Mouse (Mus musculus) megakaryocyte, adult 5-6 weeks (primary cell): ENCODE measurements around the gene Gan. TPM values are rescaled to one million over a fixed set of nuclear protein-coding genes. Genes with fewer than 3 reads are reported as not detected.
A peak's percentile ranks its signal among the peaks of the same experiment; 100 is the strongest.

Experiments
- ATAC-seq: 2 replicates; pipeline ENCODE4 v1.8.0; 2016; ENCODE audit warnings: mild to moderate bottlenecking, inconsistent platforms; ENCODE audit not compliant: poor library complexity, severe bottlenecking
- total RNA-seq, 2 experiments: library from RNA; stranded (forward) in 1 of 2; stranded (reverse) in 1 of 2; fragments of 153-499, 151-499 nt in 1 of 2; fragments of 221-1000, 200-1000 nt in 1 of 2; gene quantifications; 2 replicates each; pipeline versions ENCODE4 v1.2.3 to v1.2.4; 2015 to 2017

Gan gene
- total RNA-seq, 2 experiments from 2014 or later = 4.8 to 5.4 TPM

DNA sequence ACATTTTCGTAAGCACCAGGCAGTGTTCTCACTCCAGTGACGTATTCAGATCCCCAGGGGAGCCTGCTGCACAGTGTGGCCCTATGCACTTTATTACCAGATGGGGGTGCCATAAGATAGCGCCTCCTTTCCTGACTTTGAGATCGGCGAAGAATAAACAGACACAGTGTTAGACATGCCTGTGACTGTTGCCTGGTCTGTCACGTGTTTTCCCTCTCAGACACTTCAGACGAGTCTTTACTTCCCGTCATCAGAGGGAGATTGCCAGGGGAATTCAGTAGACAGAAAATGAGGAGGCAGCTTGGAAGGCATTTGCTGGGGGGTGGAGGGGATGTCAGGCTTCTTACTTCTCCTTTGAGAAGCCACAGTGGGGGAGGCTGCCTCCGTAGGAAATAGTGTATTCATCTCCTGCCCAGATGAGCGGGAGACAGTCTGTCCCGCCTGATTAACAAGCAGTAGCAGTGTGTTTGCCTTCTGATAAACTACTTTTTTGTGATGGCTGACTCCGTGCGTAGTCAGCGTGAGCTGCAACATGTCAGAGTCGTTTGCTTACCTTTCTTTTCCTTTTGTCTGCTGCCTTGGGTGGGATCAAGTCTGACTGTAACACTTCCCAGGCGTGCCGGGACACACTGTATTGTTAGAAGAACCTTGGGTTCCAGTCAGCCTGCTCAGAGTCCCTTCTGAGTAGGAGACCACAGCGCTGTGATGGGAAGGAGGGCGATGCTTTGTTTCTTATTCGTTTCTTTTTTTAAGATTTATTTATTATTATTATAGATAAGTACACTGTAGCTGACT, 40.4 kb downstream of the Gan start:
- peak; percentile 78 for ATAC-seq

DNA sequence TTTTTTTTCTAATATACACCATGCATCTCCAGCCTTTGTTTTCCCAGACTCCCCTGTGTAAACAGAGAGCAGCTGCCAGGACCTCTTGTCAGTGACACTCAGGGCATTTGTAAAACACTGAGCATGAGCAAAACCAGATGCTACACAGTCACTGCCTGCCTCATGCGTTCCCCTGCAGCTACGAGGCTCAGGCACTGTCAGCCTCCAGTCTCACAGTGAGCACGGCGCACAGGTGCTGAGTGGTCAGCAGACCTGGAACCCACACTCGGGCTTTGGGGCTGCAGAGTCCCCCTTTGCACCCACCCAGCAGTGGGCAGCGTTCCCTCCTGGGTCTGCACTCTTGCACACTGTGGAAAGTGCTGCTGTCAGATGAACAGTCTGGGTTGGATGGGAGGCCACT, 41.7 kb downstream of the Gan start:
- ATAC-seq = no peak

DNA sequence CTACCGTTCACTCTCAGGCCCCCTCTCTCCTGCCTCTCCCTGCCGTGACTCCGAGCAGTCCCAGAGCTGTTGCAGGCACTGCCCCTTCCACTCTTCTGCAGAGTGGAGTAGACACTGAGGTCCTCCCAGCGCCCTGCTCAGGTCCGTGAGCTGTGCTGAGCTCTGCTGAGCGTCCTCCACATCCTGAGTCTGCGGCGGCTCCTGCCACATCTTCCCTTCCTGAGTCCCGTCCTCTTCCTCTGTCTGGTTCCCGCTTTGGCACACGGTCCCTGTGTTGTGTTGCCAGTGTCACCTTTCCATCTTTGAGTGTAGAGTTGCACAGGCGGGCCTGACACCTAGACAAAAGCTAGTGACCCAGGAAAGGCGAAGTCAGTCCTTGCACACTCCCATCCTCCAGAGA, 42.4 kb downstream of the Gan start:
- no peak for ATAC-seq

DNA sequence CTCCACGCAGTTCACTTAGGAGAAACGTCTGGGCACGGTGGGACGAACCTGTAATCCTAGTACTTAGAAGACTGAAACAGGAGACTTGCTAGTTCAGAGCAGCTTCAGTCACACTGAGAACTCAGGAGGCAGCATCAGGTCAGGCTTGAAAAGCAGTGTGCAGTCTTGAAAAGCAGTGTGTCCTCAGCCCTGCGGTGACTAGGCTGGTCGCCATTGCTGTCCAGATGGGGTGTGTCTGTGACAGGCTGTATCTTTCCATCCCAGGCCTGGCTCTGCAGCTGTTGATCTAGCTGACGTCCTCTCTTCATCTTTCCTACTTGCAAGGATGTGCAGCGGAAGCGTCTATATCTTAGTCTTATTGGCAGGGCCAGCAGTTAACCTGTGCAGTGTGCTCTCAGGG, 42.9 kb downstream of the Gan start:
- ATAC-seq = no peak

DNA sequence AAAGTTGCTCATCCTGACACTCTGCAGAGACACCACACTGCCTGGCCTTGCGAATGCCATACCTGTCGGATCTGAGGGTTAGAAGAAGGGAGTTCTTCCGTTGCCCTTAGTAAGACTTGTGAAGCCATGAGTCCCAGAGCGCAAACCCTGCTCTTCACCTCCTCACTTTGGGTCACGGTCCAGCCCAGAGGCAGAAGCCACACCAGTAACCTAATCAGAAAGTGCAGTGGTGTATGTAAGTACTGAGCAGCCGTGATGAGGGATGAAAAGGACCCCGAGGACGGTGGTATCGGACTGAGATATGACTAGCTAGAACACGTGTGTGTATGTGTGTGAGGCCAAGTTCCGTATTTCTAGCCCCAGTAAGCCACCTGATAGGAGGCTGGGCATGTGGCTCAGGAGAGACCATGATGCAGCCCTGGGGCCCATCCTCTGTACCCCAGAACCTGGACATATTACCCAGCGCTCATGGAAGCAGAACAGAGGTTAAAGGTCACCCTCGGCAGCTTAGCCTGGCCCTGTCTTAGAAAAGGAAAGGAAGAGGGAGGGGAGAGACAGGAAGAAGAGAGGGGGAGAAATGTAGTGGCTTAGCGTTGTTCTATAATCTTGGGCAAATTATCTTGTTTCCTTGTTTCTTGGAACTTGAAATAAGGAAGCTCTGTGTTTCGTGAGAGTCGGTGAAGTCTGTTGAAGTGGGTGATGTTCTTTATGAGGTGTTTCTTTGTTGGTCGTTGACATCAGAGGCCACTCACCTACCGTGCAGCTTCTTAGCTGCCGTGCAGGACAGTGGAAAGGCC, 43.5 kb downstream of the Gan start:
- peak; percentile 55 for ATAC-seq

DNA sequence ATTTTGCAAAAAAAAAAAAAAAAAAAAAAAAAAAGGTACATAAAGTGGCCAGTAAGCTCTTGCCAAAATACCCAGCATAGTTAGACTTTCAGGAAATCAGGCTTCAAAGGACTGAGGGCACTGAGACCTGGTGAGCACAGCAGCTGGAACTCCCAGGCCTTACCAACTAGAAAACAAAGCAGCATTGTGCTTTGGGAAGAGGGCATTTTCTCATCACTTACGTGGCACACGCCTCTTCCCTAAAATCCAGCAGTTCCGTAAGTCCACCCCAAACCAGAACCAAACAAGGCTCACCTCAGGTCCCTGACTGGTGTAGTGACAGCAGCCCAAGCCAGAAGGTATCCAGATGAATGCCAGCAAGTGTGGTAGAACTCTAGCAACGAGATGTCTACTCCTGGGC, 45.1 kb downstream of the Gan start:
- ATAC-seq = no peak

DNA sequence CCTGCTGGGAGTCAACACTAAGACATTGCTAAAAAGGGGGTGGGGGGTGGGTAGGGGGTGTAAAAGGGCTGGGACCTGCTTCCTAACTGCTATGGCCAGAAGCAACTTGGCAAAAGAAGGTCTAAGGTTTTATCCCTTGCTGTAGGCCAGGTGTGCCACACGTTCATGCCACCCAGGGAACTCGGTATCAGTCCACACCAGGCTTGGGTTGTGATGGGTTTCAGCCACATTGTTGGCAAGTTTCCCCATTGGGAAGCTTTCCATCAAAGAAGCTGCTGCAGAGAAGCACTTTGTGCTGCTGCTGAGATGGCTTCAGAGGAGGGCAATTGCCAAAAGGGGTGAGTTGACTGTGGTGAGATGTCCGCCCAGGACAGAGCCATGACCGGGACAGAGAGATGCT, 47.9 kb downstream of the Gan start:
- ATAC-seq = no peak

DNA sequence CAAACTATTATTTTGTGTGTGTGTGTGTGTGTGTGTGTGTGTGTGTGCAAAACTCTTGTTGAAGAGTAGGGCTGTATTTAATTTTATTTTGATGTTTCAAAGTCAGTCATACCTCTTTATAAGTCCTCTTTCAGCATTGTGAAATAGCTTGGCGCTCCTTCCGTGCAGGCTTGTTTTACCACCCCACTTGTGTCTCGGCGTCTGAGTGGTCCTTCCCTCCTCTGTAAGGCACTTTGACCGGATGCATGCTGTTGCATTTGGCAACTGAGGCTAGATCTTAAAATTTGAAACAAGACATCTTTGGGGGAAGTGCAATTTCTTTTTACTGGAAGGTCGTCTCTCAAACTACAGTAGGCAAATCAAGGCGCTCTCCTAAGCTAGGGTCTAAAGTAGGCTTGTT, 48.7 kb downstream of the Gan start:
- ATAC-seq = no peak

DNA sequence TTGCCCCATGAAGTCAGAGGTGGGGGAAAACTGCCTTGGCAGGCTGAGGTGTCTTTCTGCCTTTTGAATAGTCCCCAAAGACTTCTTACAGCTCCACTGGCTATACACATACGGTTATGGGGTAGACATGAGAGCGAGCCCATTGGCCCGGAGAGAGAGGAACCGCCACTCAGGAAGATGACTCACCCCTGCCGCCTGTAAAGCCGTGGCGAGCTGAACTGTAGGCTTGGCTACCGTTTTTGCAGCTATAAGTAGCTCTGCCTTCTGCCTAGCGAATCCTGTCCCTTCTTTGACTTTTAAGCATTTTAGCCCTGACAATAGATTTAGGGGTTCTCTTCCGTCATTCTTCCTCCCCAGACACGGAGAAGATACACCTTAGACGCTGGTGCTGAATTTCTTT, 51.2 kb downstream of the Gan start:
- peak; percentile 96 for ATAC-seq

DNA sequence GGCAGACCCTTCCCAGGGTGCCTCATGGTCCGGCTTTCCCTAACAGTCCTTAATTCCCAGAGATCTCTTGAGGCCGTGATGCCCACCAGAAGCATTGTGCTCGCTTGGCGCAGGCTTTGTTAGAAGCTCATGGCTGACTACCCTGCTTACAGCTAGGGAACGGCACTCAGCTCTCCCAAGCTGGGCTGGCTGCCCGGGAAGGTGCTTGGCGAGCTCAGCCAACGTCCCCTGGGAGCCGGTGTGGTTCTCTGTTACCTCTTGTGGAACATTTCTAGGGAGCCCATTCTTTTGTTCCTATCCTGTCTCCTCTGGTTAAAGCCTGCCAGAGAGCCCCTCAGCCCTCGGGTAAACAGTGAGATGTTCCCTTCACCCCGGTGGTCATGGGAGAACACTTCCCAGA, 54.2 kb downstream of the Gan start:
- no peak for ATAC-seq

DNA sequence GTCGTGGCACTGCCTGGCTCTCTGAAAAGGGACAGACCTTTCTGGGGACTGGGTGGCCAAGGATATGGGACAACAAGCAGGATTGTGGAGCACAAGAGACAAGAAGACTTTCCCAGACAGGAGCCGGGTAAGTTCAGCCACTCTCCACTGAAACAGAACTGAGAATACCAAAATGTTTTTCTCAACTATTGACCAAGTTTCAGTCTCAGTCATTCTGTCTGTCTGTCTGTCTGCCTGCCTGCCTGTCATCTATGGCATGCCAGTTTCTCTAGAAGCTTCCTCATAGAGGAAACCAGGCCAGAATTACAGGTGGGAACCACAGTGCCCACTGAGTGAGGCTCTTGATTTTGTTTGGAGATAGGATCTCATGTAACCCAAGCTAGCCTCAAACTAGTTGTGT, 59.8 kb downstream of the Gan start:
- ATAC-seq = no peak

DNA sequence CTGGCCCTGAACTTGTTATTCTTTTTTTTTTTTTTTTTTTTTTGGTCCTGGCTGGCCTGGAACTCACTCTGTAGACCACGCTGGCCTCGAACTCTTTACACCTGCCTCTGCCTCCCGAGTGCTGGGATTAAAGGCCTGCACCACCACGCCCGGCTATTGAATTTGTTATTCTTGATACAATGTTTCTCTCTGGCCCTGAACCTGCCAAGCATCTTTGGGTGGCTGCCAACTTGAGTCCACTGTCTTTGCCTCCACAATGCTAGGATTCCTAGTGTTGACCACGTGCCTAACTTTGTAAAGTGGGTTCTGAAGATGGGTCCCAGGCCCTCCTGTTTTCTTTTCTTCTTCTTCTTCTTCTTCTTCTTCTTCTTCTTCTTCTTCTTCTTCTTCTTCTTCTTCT, 64.5 kb downstream of the Gan start:
- ATAC-seq = no peak

DNA sequence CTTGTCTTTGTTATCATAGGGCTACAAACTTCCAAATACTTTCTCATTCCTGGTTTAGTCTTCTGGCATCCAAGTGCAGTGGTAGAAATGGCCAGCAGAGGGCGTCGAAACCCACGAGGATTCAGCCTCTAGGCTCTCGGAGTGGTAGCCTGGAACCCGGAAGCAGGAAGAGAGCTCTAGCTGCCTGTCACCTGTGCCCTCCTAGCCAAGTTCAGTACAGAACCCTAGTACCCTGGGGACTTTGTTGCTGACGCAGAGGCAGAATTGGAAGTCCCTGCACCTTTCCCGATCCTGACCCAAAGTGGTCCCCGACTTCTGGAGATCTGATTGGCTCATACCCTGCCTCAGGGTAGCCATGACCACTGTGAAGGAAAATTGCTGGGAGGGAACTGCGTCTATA, 66.7 kb downstream of the Gan start:
- ATAC-seq = peak; percentile 99

DNA sequence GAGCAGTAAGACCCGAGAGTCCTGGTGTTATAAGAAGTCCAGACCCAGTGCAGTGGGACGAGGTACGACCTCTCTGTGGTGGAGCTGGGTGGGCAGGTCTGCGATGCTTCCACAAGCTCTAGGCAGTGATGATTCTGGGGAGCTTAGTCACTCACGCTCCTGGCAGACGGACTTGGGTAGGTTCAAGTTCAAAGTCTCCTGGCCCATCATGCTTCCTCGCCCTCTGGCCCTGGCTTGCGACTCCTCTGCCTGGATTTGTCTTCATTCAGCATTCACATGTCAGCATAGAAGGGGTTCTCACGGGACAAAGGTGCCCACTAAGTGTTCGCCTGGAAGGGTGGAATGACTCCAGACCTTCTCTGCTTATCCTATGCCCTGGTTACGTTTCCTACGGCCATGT, 68.4 kb downstream of the Gan start:
- ATAC-seq = no peak

DNA sequence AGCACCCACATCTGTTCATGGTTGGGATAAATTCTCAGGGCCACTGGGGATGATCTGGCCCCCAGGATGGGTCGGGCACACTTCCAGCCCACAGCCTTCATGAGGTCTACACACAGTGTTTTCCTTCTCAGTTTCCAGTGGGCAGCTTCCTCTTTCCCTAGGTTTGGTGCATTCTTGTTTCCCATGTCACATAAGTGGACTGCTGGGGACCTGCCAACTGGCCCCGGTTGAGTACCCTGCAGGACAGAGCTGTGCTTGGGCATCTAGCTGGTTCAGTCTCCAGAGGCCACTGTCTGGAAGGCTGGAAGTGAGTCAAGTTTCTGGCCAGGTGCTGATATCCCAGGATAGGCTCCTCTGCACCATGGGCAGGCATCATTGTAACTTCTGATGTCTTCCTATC, 69.4 kb downstream of the Gan start:
- ATAC-seq = 0 out of 2 replicates have a peak, but pooled peaks have one; percentile 43

DNA sequence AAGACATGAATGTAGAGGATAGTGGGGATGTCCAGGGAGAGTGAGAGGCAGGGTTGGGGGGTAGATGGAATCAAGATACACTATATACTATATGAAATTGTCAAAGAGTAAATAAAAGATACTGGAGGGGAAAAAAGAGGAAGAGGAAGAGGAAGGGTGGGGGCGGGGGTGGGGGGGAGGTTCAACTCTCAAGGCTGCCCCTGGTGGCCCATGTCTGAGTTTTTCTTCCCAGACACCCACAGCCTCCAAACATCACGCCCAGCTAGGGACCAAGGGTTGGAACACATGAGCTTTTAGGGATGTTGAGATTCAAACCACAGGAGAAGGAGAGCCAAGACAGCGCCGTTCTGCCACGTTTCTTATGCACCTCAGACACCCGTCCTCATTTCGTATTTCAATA, 75.3 kb downstream of the Gan start:
- ATAC-seq = peak; percentile 77

DNA sequence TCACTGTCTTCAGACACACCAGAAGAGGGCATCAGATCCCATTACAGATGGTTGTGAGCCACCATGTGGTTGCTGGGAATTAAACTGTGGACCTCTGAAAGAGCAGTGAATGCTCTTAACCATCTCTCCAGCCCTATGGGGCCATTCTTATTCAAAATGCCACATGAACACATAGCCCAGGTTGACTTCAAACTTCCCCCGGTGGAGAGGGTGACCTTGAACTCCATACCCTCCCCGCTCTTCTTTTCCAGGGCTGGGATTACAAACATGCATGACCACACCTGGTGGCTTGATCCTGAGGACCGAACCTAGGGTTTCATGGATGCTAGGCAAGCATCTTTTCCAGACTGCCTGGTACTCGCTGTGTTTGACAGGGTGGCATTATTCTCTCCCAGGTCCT, 78.6 kb downstream of the Gan start:
- ATAC-seq = no peak

DNA sequence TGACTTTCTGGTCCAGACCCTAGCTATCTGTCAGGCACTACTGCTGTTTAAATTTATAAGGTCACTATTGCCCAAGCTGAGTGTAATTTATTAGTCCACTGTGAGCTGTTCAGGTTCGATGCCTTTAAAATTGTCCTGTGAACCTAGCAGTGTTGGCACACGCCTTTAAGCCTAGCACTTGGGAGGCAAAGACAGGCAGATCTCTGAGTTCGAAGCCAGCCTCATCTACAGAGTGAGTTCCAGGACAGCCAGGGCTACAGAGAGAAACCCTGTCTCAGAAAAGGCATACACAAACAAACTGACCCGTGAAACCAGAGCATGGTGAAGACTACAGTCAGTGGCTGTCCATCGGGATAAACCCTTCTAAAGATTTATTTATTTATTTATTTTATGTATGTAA, 82.4 kb downstream of the Gan start:
- no peak for ATAC-seq

DNA sequence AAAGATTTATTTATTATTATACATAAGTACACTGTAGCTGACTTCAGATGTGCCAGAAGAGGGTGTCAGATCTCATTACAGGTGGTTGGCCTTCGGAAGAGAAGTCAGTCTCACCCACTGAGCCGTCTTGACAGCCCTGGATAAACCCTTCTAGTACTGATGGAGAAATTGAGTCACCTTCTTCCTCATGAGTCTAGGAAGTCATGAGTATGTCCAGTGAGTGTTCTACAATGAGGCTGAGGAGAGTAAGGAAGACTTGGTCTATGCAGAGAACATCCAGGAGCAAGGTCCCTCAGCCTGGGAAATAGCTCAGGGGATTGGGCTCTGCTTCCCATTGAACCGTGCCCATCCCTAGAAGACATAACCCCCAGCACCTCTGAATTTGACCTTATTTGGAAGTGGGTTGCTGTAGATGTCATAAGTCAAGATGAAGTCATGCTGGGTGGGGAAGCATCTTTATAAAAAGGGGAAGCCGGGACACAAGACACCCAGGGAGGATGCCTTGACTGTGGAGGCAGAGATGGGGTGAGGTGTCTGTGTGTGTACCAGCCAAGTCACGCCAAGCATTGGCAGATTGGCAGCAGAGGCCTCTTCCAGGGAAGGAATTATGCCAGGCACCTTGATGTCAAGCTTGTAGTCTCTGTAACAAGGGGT, 83.0 kb downstream of the Gan start:
- ATAC-seq = peak; percentile 99

DNA sequence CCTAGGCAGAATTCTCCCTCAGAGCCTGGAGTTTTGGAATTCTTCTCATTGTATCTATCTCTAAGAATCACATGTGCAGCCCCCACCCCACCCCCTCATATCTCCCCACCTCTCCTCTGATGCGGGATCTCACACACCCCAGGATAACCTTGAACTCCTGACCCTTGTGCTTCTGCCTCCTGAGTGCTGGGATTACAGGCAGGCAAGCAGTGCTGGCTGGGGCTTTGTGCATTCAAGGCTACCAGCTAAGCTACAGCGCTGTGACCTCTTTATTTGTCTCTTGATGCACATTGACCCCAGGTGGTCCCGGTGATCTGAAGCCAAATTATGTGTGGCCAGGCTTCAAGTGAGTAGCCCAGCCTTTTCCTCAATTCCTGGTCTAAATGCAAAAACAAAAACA, 83.9 kb downstream of the Gan start:
- ATAC-seq = no peak

DNA sequence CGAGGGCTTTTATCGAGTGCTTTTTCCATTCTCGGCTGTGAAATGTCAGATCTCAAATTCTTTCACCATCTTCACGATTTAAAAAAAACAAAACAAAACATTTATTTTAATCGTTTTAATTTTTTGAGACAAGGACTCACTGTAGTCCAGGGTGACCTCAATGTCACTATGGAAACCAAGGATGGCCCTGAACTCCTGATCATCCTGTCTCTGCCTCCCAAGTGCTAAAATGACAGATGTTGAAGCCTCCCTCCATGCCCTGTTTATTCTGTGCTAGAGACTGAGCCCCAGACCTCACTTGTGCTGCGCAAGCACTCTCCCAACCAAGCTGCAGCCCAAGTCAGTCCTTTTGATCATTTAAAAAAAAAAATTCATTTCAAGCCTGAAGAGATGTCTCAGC, 84.4 kb downstream of the Gan start:
- ATAC-seq = no peak

DNA sequence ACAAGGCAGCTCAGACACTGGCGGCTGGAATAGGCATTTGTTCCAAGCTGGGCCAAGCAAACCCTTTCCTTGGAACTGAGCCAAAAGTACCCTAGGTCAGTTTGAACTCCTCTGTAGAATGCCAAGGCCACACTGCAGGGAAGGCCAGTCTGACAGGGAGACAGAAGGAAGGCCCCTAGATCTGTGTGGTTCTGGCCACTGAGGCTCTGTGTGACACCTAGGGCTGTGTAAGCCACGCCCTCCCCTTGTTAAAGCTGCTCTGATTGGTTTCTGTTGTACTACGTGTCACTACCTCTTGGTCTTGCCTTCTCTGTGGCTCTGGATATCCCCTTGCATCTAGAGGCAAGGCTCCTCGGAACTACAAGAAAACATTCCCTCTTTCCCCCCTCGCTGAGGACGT, 86.7 kb downstream of the Gan start:
- no peak for ATAC-seq
